Mouse (Mus musculus) R1 (cell line): ENCODE measurements around the gene Lypd3.
"Not testable (repeated sequence)": the region's sequence is repeated elsewhere in the genome, so short reads cannot be mapped to it uniquely, and the experiment has no call there.

Experiments used
- DNase-seq: peaks from one replicate; pipeline ENCODE4 v3.0.0-alpha.2; 2018; ENCODE audit warnings: low read depth, low spot score

Gene Lypd3

DNA sequence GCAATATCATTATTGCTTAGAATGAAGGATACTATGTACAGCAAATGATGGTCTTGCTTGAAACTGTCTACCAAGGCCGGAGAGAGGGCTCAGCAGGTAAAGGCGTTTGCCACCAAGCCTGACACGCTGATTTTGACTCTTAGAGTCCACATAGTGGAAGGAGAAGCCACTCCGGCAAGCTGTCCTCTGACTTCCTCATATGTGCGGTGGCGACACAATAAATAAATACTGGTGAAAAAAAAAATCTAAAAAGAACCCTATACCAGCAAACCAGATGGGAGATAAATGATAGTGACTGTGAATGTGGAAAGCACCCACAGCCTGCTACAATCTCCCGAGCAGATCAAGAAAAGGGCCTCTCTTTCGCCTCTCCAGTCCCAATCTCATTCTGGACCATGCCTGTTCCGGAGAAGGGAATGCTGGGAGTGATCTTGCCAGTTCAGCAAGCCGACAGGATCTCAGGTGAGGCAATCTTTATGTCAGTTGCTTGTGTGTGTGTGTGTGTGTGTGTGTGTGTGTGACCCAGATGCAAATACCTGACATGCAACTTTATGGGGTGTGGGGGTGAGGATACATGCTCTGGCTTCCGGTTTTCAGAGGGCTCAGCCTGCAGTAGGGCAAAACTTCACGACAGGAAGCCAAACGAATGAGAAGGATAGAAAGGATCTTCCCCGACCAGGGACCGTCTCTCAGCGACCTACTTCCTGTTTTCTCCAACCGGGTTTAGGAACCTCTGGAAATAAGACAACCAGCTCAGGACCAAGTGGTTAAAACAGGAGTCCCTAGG lies 25.0 kb downstream of the Lypd3 start:
- no peak for DNase-seq

DNA sequence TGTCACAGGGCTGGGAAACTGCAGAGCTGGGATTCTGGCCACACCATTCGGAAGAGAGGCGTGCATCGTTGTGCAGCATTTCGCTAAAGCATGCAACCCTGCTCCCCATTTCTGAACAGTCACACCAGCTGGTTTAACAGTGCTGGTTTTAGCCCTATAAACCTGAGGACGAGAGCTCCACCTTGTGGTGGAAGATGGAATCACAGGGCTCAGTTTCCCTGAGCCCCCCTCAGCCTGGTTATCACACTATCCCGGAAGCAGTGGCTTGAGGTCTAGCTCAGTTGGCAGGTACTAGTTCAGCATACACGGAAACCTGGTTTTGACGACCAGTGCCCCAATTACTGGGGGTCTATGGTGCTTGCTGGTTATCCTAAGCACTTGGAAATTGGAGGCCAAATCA lies 26.2 kb downstream of the Lypd3 start:
- peak; percentile 80 for DNase-seq

DNA sequence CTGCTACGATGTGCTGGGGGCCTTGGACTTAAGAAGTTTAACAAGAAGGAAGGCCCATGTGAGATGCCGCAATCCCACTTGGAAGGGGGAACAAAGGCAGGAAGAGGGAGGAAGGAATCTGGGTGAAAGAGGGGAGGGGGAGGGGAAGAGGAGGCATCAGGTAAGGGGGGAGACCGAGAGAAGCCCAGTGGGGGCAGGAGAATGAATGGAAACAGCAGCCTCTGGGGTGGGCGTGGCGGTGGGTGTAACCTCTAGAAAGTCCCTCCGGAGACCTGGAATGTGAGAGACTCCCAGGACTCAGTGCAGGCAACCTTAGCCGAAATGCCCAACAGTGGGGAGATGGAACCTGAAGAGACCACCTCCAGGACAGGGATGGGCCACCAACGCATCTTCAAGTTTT lies 28.0 kb downstream of the Lypd3 start:
- DNase-seq = peak; percentile 52

DNA sequence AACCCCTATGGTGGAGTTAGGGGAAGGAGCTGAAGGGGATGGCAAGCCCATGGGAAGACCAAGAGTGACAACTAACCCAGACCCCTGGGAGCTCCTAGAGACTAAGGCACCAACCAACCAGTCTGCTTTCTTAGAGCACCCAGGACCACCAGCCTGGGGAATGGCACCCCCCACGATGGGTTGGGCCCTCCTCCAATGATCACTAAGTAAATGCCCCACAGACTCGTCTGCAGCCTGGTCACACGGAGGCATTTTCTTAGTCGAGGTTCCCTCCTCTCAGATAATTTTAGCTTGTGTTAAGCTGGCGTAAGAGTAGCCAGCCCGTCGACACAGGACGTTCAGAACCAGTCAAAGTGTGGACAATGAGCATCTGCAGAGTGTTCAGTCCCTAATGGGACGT lies 28.6 kb downstream of the Lypd3 start:
- DNase-seq = no peak

DNA sequence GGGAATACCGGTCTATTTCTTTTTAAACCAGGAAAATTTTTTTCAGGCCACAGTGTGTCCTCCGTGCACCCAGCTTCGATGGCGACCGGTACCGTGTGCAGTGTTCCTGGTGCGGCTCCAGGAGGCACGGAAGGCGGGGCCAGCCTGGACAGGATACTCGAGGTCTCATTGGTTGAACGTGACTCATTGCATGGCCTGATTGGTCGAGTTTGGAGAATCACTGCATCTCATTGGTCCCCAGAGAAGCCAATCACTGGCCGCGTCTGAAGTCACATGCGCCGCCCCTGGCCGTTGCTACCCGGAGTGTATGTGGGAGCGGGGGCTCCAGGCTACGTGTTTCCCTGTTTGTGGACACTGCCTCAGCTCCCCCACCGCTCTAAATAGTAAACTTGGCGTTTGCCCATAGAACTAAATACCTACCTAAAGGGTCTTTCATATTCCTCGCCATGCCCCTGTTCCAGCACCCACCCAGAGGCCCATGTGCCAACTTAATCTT lies 35.6 kb downstream of the Lypd3 start:
- peak; percentile 59 for DNase-seq

DNA sequence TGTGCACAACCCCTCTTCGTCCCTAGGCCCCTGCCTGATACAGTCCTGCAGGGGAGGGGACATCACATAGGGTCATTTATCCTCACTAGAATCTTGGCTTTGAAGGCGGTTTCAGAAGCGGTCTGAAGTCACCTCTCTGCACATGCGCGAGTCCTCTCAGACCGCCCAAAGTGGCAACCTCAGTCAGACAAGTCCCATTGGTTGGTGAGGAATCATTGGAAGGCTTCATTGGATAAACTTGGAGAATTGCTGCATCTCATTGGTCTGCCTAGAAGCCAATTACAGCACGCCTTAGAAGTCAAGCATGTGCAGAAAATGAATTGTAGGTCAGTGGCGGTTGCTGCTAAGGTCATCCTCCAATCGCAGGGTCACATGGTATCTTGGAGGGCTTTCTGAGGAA lies 40.2 kb downstream of the Lypd3 start, which contains the start of gene Tex101:
TSS of gene Tex101 (minus strand) at position 101 of the 400 bp plus-strand sequence.
- peak; percentile 49 for DNase-seq

DNA sequence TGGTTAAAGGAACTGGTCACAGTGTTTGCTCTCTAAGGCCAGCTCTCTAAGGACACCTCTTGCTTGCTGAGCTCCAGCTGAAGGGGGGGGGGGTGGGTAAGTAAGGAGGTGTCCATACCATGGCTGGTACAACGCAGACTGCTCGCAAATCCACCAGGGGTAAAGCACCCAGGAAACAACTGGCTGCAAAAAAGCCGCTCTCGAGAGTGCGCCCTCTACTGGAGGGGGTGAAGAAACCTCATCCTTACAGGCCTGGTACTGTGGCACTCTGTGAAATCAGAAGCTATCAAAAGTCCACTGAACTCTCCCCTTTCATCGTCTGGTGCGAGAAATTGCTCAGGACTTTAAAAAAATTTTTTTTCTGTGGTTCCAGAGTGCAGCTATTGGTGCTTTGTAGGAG lies 47.8 kb downstream of the Lypd3 start:
- DNase-seq = not testable (repeated sequence)

DNA sequence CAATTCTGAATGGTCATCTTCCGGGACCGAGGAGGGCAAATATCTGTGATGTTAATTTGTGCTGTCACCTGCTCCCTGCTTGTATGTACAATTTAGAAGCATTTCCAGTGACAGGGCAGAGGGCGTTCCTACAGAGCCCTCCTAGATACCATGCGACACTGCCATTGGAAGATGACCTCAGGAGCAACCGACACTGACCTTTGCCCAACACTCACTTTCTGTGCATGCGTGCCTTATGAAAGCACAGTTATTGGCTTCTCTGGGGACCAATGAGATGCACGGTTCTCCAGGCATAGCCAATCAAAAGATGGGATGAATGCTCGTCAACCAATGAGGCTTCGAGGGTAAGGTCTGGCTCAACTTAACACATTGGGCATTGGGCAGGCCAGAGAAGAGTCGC lies 51.2 kb downstream of the Lypd3 start:
- not testable (repeated sequence) for DNase-seq
